Mouse (Mus musculus): ENCODE measurements around the gene Hemk1.

Gene Hemk1

DNA sequence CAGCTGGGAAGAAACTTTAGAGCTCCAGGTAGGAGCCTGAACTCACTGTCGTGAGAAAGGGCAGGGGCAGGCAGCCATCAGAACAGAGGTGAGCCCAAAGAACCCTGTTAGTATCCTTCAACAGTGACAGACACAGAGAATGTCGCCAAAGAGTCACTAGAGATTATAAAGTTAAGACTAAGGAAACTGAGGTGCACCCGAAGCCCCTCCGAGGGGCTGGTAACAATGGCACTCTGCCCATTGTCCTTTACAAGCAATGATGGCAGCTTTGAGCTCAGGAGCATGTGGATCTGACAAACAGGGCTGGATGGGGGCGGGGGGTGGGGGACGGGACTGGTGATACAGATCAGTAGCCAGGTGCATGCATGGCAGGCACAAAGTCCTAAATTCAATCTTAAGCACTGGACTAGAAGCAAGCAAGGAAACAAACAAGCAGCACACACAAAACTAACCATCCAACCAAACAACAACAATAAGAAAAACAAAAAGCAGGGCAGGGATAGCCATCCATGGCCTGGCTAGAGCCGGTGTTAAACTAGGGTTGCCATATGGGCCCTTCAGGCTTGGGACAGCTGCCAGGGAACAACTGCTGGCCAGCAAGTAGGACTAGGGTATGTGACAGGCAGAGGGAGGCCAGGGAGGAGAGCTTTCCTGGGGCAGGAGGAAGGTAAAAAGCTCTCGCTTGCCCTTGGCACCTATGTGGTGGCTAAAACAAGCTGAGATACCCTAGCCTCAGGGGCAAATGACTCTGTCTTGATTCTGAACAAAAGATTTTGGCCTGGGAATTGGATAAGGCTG is 5.2 kb upstream of the Hemk1 start:
- DNase-seq, result peak; percentile 97

DNA sequence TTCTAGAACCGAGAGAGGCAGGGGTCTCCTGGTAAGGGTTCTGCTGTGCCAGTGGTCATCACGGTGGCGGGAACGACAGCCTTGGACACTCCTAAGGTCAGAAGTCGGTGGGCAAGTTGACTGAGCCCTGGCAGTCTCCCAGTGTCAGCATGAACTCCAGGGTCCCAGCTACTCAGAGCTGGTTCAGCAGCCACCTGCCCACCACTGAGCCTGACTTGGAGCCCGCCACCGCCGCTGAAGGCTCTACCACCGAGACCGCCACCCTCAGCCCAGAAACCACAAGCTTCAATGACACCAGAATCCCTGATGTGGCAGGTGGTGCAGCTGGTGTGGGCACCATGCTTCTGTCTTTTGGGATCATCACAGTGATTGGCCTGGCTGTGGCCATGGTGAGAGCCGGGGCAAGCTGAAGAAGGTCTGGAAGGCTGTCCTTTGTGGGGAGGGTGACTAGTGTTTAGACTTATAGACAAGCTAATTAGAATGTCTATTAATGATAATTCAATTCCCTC is 4.1 kb upstream of the Hemk1 start:
- DNase-seq, result peak; percentile 56 to 60

DNA sequence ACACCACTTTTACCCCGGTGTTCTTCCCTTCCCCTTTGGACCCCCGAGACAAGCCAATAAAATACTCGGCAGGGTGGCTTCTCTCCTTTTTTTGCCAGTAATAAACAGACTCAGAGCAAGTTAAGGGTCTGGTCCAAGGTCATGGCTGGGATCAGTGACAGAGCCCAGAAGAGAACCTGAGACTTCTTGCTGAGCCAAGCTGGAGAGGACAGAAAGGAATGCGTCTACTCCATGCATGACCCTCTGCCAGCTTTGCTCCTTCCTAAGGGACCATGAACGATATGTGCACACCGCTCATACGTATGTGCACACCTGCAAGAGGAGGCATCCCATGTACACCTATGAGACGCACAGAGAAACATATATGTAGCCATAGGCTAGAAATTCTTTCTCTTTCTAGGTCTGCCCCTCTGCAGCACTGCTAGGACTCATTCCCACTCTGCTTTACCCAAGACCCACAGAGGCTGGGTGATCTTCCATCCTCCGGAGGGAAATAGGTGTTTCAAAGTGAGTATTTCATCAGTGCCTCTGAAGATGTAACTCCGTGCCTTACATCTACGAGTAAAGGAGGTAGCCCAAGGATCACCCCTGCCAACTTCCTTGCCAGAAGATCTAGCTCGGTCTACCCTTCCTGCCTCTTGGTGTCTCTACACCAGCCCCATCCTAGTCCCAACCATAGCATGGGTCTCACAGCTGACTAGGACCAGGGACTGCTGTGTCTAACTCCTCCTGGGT is 2.9 kb upstream of the Hemk1 start:
- DNase-seq, result peak; percentile 52 to 54

DNA sequence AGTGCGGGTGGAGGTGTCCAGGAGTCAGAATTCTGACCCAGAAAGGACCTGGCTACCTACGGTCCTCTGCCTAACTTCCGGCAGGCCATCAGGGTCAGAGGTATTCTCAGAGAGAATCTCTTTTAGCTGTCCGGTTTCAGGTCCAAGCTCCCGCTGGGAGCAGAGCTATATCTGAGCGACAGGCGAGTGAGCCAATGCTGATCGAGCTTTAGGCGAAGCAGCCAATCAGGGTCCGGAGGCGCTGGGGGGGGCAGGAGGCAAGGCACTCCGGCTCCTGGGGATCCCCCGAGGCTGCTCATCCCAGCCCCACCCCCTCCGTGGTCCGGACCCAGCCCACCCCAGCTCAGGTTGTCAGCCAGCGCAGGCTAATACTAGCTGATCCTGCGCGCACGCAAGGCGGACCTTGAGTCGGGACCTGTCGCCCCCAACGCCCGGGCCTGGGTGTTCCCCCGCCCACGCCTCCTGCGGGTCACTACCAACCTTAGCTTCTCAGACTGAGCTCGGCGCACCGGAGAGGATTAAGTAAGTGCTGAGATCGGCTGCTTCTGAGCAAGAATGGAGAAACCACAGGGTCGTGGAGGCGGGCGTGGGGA is 2.2 kb upstream of the Hemk1 start, which contains the start of gene 6430571L13Rik:
Gene 6430571L13Rik, plus strand, starts transcription at position 336 of the 593 bp plus-strand sequence.
- DNase-seq, result peak; percentile 98 to 99

DNA sequence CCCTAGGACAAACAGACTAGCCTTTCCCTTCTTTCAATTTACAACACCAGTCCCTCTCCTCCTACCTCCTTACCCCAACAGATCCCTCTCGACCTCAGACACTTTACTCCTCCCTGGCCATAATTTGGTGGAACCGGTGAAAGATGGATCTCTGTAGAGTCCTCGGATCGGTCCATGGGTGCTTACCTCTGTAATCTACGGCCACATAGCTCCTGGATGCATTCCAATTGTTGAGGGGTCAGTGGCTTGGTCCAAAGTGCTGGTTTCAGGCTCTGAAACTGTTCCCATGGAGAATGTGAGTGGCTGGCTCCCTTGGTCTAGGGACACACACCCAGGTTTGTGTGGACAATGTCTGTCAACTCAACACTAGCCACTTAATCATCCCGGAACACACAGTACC is 1.8 kb downstream of the Hemk1 start:
- no peak for DNase-seq

DNA sequence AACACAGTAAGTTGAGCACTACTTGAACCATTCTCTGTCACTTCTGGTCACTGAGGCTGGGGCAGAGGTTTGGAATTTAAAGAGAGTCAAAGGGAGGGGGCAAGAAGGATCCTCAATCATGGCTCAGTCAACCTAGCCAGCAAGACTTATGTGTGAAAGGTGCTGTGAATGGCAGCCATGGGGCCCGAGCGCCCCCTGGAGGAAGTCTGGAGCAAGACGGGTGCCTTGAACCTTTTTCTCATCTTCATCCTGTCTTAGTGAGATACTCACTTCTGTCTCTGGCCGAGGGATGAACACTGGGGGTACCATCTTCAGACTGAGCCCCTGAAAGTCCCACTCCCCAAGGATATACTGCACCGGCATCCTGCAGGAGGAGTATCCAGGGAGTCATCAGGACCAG is 2.2 kb downstream of the Hemk1 start:
- DNase-seq, result peak; percentile 85 to 87

DNA sequence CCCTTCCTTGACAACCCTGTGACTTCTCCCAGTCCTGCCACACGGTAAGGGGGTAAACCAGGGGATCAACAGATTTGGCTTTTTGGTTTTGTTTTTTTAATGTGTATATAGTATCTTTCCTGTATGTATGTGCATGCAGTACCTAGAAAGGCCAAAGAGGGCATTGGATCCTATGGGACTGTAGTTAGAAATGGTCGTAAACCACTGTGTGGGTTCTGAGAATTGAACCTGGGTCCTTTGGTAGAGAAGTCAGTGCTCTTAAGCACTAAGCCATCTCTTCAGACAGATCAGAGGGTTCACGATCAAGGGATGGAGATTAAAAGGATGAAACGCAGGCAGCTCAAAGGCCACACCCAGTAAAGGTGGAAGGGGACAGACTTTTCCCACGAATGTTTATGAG is 3.1 kb downstream of the Hemk1 start:
- DNase-seq, result no peak

DNA sequence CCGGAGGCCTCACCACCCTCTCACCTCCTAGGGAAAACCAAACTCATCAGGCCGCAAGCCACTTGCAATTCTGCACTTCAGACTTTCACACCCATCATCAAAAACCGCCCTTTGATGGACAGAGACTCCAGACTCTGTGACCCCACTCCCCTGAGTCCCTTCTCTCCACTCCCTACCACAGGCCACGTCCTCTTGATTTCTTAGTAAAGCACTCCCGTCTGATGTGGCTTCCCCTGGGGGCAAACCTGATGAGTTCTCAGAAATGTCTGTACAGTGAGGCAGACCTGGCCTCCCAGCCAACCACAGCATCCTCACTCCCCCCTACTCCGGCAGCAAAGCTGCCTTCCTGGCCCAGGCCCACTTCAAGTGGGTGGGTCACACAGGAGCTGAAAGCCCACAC is 3.8 kb downstream of the Hemk1 start:
- no peak for DNase-seq

DNA sequence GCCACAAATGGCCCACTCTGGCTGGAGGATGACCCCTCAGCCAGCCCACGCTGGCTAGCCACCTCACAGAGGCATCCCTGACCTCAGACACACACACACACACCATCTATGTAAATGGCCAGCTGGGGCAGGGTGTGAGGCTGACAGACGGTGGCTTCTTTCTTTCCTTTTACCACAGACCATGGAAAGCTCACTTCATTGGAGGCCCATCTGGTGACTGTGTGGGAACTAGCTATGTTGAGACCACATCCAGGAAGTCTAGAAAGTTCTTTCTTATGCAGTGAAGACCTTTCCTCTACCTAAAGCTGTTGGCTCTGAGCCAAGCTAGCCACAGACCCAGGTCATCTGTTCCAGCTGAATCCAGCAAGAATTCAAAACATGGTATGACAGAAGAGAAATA is 4.5 kb downstream of the Hemk1 start:
- no peak for DNase-seq

DNA sequence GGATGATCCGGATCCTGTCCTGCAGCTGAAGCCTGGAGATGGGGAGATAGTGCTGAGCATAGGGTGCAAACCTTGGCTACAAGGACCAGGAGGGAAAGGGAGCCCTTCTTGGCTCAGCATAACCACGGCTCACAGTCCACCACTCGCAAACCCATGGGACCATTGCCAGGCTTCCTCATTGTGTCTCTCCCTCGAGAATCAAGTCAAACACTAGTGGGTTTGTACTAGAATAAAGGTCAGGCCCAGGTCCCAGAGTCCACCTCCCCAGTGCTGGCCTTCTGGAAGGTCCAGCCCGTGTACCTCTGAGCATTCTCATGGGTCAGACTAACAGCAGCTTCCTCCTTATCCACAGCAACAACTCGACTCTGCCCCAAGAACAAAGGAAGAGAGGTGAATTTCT is 7.4 kb downstream of the Hemk1 start:
- no peak for DNase-seq

DNA sequence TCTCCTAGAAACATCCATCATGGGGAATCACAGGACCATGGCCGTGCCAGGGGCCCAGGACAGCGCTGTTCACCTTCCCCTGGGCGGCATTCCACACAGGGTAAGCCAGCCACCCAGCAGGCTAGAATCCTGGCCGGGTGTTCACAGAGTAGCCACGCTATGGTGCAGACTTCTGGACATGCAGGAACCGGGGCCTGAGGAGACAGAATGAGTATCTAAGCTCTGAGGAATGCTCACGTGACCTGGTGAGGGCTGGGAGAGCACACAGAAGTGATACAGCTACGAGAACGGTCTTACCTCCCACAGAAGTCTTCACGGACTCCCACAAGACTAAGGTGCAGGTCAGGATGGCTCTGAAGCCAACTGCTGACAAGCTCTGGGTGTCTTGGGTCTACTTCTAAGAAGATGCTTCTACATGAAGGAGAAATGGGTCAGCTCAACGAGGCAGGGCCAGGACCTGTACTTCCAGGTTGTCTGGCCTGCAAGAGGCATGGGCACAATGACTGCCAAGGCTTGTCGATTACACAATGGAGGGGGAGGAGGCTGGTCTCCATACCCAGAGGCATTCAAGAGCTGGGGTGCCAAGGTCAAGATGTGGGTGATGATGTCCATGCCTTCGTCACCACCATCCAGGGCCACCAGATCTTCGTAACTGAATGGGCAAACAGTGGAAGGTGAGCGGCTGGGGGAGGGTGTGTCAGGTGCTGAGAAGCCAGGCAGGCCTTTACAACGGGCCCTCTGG is 10.1 kb downstream of the Hemk1 start:
- DNase-seq, result no peak

DNA sequence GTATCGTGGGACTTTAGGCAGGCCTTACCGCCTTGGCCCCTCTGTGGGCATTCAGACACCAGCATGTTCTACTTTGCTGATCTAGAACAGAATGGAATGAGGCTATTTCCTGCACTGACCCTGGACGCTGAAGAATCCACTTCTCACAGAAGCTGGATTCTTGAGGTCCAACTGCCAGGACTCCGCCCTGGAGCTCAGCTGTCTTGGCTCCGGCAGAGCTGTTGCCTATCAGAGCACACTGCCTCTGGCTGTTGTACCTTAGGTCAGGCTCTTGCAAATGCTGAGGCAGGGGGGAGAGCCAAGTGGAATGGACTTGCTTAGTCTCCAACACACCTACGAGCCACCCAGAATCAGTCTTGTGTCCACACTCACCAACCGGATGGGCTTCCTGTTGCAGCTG is 12.2 kb downstream of the Hemk1 start:
- DNase-seq, result no peak

DNA sequence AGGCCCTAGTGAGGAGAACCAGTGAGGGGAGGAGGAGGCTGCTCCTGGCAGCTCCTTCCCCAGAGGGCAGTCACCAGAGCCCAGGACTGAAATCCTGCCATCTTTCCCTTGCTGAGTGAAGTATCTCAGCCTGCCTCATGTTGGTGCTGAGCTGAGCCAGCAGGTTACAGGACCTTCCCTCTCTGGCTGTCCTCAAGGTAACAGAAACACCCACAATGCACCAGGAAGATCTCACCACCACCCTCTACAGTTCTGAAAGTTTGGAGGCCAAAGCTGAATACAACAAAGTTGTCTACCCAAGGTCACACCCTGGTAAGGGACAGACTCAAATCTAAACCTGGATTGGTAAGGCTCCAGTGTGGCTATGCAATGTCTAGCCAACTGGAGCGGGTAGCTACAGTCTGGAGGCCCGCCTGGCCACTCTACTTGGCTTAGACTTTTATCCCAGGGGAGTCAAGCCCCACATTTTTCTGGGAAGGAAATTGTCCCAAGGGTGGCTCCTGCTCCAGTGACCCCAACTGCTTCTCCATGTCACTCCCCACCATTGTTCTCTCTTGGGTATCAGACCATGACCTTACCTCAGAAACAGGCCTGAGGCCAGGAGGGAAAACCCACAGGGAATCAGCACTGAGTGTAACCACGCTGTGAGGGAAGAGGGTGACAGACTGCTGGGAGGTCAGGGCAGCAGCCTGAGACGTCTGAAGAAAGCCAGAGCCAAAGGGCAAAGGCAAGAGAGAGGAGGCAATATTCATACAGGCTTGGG is 13.2 kb downstream of the Hemk1 start:
- no peak for DNase-seq

DNA sequence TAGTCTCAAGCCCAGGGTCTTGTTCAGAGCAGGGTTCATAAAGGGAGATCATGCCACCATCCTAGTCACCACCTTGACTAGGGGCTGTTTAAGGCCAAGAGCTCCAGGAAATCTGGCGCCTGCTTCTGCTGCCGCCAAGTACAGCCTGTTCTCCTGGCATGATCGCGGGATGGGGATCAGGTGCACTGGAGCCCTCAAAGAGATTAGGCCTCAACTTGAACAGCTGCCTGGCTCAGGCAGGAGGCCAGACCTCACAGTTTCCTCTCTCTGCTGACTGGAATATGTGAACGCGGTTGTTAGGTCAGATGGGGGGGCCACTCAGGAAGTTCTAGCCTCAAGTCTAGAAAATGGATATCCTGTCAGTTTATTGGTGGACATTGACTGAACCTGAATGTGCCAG is 14.6 kb downstream of the Hemk1 start:
- DNase-seq, result peak; percentile 86 to 90

DNA sequence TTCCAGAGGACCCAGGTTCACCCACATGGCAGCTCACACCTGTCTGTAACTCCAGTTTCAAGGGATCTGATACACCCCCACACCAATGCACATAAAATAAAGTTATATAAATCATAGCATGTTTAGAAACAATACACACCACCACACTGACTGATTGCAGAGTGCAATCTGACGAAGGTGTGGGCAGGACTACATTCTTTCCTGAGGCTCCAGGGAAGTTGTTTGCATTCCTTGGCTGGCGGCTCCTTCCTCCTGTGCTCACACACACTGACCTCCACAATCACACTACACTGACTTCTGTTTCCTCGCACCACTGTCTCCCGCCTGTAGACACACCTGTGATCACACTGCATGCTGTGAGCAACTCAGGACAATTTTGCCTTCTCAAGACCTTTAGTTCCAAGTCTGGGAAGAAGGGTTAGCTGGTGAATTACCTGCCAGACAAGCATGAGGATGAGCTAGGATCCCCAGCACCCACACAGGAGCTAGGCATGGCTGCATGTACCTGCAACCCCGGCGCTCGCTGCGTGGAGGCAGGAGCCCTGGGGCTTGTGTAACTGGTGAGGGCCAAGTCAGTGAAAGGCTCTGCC is 15.6 kb downstream of the Hemk1 start:
- no peak for DNase-seq

DNA sequence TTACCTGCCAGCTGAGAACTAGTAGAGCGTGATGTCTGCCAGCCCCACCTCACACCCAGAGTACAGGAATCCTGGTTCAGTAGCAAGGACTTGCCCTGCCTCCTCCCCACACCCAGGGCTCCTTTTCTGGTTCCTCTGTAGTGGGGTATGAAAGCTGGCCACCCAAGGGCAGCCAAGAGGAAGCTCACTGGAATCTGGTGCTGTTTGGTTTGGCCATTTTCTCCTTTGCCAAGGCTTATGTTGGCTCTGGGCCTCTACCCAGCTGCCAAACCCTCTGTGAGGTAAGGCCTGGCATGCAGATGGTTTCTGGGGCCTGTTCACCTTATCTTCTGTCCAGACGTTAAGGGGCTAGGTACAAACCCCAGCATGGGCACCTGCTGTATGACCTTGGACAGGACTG is 22.4 kb downstream of the Hemk1 start:
- peak in 1 of 2 experiments; percentile 42 for DNase-seq

DNA sequence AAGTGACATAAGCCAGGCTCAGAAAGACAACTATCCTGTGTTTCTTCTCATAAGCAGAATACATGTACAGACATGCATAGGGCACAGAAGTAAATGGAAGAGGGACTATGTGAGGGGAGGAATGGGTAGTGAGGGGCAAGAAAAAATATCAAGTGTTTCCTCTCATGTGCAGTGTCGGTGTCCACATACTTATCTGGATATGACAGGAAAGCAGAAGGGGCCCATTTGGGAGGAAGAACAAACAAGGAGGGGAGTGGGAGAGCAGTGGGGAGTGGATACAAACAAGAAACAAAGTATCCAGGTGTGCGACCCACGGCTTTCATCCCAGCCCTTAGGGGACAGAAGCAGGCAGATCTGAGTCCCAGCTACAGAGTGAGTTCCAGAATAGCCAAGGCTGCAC is 24.2 kb downstream of the Hemk1 start:
- no peak for DNase-seq

DNA sequence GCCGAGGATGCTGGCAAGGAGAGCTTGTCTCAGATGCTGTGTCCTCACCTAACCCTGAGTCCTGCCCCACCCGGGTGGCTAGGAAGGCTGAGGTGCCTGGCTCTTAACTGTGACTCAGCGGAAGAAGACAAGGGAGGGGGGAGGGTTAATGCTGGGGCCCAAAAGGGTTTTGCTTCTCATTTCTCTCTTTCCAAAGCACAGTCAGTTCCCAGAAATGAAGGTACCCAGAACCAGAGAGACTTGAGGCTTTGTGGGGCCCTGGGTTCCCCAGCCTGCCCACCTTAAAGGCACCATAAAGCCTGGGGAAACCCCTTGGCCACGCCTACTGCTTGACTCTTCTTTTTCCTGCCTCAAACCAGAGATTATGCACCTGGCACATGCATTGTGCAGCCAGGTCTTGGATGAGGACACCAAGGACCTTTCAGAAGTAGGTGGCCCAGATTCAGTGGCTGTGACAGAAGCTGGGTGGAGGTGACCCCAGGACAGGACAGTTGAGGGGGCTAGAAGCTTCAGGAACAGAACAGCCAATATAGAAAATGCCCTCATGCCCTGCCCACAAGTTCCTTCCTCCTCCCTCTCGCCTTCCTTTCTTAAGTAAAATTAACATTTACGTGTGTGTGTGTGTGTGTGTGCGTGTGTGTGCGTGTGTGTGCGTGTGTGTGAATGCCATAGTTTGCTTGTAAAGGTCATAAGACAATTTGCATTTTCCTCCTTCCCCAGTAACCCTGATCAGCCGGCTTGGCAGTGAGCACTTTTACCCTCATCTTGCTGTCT is 25.2 kb downstream of the Hemk1 start:
- DNase-seq, result no peak

DNA sequence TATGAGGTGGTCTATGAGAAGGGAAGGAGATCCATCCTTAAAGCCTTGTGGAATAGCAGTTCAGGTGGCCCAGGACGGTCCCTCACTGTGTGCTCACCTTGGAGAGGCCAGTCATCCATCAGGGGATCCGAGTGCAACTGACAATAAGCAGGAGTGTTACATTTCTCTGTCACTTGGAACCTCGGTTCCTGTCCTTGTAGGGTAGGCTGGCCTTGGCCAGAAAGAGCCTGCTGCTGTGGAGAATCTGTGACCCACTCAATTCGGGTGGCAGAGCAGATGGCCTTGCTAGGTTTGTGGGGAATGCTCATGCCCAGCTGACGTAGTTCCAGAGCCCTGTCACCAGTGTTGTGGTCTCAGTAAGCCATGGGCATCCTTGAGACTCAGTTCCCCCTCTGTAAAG is 28.6 kb downstream of the Hemk1 start:
- DNase-seq, result no peak

DNA sequence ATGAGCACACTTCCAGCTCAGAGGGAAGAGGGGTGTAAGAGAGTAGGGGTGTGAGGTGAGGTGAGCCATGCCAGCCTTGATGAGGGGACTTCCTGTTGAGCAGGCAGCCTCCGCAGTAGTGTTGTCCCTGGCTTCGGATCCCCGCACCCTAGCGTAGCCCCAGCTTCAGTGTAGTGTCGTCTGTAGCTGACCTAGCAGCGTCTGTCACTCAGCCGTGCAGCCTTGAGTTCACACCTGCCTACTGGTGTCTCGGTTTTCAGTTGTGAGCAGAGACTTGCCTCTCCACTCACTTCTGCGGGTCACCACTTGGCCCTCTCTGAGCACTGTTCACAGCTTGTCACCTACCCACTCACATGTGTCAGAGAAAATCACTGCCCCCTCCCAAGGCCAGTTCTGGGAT is 29.0 kb downstream of the Hemk1 start:
- no peak for DNase-seq

All from cerebellum, postnatal 14 days (tissue).